In the genomic region with DNA sequence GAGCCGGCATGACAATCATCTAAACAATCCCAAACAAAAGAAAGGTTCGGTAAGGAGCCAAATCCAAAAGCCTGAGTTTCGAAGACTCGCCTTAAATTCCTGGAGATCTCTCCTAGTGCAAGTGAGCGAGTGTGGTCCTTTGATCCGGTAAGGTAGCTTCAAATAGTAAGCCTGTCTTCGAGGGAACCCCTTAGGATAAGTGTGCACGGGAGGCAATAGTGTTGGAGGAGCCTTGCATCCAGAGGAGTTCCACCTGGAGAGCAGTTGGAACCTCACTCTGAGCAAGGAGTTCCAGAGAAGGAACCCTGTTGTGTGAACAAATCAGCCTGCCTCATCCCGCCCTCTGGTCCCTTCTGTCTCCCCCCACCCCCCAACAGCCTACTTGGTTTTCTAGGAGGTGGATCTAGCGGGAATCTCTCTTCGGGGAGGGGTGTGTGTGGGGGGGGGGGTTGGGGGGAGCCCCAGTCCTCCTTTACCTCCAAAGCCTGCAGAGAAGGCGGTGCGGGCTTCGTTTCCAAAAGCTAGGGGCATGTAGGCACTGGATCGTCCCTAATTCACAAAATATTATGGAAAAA, we compare ENCODE assay signal across 9 mouse cellular contexts. TPM values are rescaled to one million over a fixed set of nuclear protein-coding genes. Genes with fewer than 3 reads are reported as not detected.
DNase-seq lines count a peak whose midpoint lies in the region; ATAC-seq and TF ChIP-seq lines count a peak whose summit lies in the region.
"Had no signal": no experiment of that assay in that cellular context is flagged by ENCODE, and none has a peak within 500 bp of the region (broad histone marks: within the 10 kb centered on the region; RNA-seq: fewer than 3 reads in every experiment).

No protein-coding gene starts in this region.

- H3K27ac ChIP-seq in liver, embryonic 16.5 days (ENCODE audit: low read length) = no peak overlapping the region
- no peak overlapping the region for H3K27ac ChIP-seq in liver, embryonic 11.5 days (ENCODE audit: low read depth, low read length)
- H3K27ac ChIP-seq in hindbrain, embryonic 16.5 days (ENCODE audit: low read depth, low read length) = peak overlapping the region; percentile 80
- H3K27ac ChIP-seq in neural tube, embryonic 14.5 days (ENCODE audit: low read depth, low read length) = peak overlapping the region; percentile 70; the same call in 1 of the 2 replicates
- H3K27ac ChIP-seq in thymus, adult 2 months (ENCODE audit: control insufficient read depth, insufficient read depth, low read length) = no peak overlapping the region

- H3K4me1 ChIP-seq in liver, embryonic 16.5 days (ENCODE audit: control insufficient read depth, low read depth, low read length) = peaks cover 3% of the 10 kb centered on the region
- peaks cover 4% of the 10 kb centered on the region; the same call in 1 of the 2 replicates for H3K4me1 ChIP-seq in liver, embryonic 11.5 days (replicated peaks; ENCODE audit: control insufficient read depth, insufficient read depth, low read length)
- peaks cover 12% of the 10 kb centered on the region for H3K4me1 ChIP-seq in hindbrain, embryonic 16.5 days (ENCODE audit: control insufficient read depth, insufficient read depth, low read depth, low read length)
- H3K4me1 ChIP-seq in neural tube, embryonic 14.5 days (ENCODE audit: control insufficient read depth, insufficient read depth, low read length) = peaks cover 14% of the 10 kb centered on the region
- H3K4me1 ChIP-seq in thymus, adult 2 months (replicated peaks; ENCODE audit: control insufficient read depth, insufficient read depth, low read length) = 0 out of 2 replicates have a peak, but pooled peaks cover 12% of the 10 kb centered on the region

- TF ChIP-seq CTCF in thymus, adult 2 months (IDR thresholded peaks at IDR 0.05; ENCODE audit: borderline replicate concordance, control insufficient read depth, extremely low read depth, insufficient read depth, low read length, poor library complexity) = no peak

- no peak overlapping the region for H3K9ac ChIP-seq in liver, embryonic 16.5 days (ENCODE audit: low read depth, low read length)
- H3K9ac ChIP-seq in liver, embryonic 11.5 days (ENCODE audit: low read depth, low read length) = no peak overlapping the region
- no peak overlapping the region for H3K9ac ChIP-seq in hindbrain, embryonic 16.5 days (ENCODE audit: low read depth, low read length)
- H3K9ac ChIP-seq in neural tube, embryonic 14.5 days (replicated peaks; ENCODE audit: low read depth, low read length) = no peak overlapping the region

- TF ChIP-seq POLR2A in thymus, adult 2 months (IDR thresholded peaks at IDR 0.05; ENCODE audit: control insufficient read depth, extremely low read depth, insufficient read depth, low read length, poor library complexity) = no peak

- H3K27me3 ChIP-seq in liver, embryonic 16.5 days (ENCODE audit: control insufficient read depth, insufficient read depth, low read depth, low read length) = peaks cover 67% of the 10 kb centered on the region
- H3K27me3 ChIP-seq in liver, embryonic 11.5 days (replicated peaks; ENCODE audit: control insufficient read depth, insufficient read depth, low read length) = peaks cover 73% of the 10 kb centered on the region
- peaks cover 17% of the 10 kb centered on the region for H3K27me3 ChIP-seq in hindbrain, embryonic 16.5 days (replicated peaks; ENCODE audit: control insufficient read depth, insufficient read depth, low read length)
- peaks cover 3% of the 10 kb centered on the region for H3K27me3 ChIP-seq in neural tube, embryonic 14.5 days (ENCODE audit: control insufficient read depth, insufficient read depth, low read length)
- peaks cover 45% of the 10 kb centered on the region for H3K27me3 ChIP-seq in thymus, adult 2 months (ENCODE audit: control insufficient read depth, insufficient read depth, low read length)

- 3% methylated on average over 15 of the region's 15 CpGs for WGBS in liver, embryonic 16.5 days (ENCODE audit: insufficient replicate concordance)
- WGBS in liver, embryonic 11.5 days = 2% methylated on average over 15 of the region's 15 CpGs
- WGBS in hindbrain, embryonic 16.5 days = 4% methylated on average over 15 of the region's 15 CpGs
- WGBS in neural tube, embryonic 14.5 days = under 1% methylated on average over 15 of the region's 15 CpGs
- WGBS in thymus, adult 2 months = 11% methylated on average over 15 of the region's 15 CpGs

- H3K36me3 ChIP-seq in liver, embryonic 16.5 days (ENCODE audit: control insufficient read depth, insufficient read depth) = no peaks in the 10 kb centered on the region
- no peaks in the 10 kb centered on the region for H3K36me3 ChIP-seq in liver, embryonic 11.5 days (ENCODE audit: control insufficient read depth, insufficient read depth, low read length)
- no peaks in the 10 kb centered on the region for H3K36me3 ChIP-seq in hindbrain, embryonic 16.5 days (ENCODE audit: control insufficient read depth, insufficient read depth, low read length)
- H3K36me3 ChIP-seq in neural tube, embryonic 14.5 days (ENCODE audit: control insufficient read depth, insufficient read depth, low read length) = no peaks in the 10 kb centered on the region
- H3K36me3 ChIP-seq in thymus, adult 2 months (ENCODE audit: control insufficient read depth, insufficient read depth, low read length) = no peaks in the 10 kb centered on the region

- no peak for DNase-seq in liver, embryonic 11.5 days (ENCODE audit: low spot score)
- DNase-seq in embryo, embryonic 11 days = peak; percentile 19
- no peak for DNase-seq in kidney, adult 9 months
- no peak for DNase-seq in adrenal gland, adult 2 months
- DNase-seq in thymus, adult 2 months = no peak

- no peak for ATAC-seq in liver, embryonic 16.5 days (ENCODE audit: low read depth)
- no peak for ATAC-seq in liver, embryonic 11.5 days (replicated peaks; ENCODE audit: low FRiP score)
- peak; percentile 25; the same call in 1 of the 2 replicates for ATAC-seq in hindbrain, embryonic 16.5 days
- 0 out of 2 replicates have a peak, but pooled peaks have one; percentile 4 for ATAC-seq in neural tube, embryonic 14.5 days (ENCODE audit: low read depth)

- H3K9me3 ChIP-seq in liver, embryonic 16.5 days (replicated peaks; ENCODE audit: control insufficient read depth, low read length) = no peaks in the 10 kb centered on the region
- no peaks in the 10 kb centered on the region for H3K9me3 ChIP-seq in liver, embryonic 11.5 days (ENCODE audit: control insufficient read depth, low read length)
- no peaks in the 10 kb centered on the region for H3K9me3 ChIP-seq in hindbrain, embryonic 16.5 days (ENCODE audit: control insufficient read depth, low read length)
- no peaks in the 10 kb centered on the region for H3K9me3 ChIP-seq in neural tube, embryonic 14.5 days (ENCODE audit: control insufficient read depth, low read length)

- 0 out of 2 replicates have a peak overlapping the region, but pooled peaks have one; percentile 41 for H3K4me2 ChIP-seq in liver, embryonic 16.5 days (ENCODE audit: low read depth, low read length)
- no peak overlapping the region for H3K4me2 ChIP-seq in liver, embryonic 11.5 days
- peak overlapping the region; percentile 50 for H3K4me2 ChIP-seq in hindbrain, embryonic 16.5 days (ENCODE audit: low read length)
- peak overlapping the region; percentile 40; the same call in 1 of the 2 replicates for H3K4me2 ChIP-seq in neural tube, embryonic 14.5 days (ENCODE audit: low read depth, low read length)

- H3K4me3 ChIP-seq in liver, embryonic 16.5 days (ENCODE audit: low read depth, low read length) = no peak overlapping the region
- no peak overlapping the region for H3K4me3 ChIP-seq in liver, embryonic 11.5 days (ENCODE audit: low read depth, low read length)
- no peak overlapping the region for H3K4me3 ChIP-seq in hindbrain, embryonic 16.5 days (ENCODE audit: low read length)
- no peak overlapping the region for H3K4me3 ChIP-seq in neural tube, embryonic 14.5 days (ENCODE audit: low read depth, low read length)
- H3K4me3 ChIP-seq in thymus, adult 2 months (ENCODE audit: control insufficient read depth, insufficient read depth, low read length) = no peak overlapping the region

RNA-seq across cellular contexts. Expression of a gene that starts 11.1 kb away (rescaled TPM):
- polyA plus RNA-seq in liver, embryonic 16.5 days (2015; fragmentation: Nextera tagmentation; extraction: Ambion mirVana) = 51.8 and 59.6 TPM in 2 replicates
- 6.4 and 6.9 TPM in 2 replicates for polyA plus RNA-seq in liver, embryonic 11.5 days (2014; fragmentation: Nextera tagmentation; extraction: Ambion mirVana)
- 76.5 and 87.1 TPM in 2 replicates for polyA plus RNA-seq in hindbrain, embryonic 16.5 days (2015; fragmentation: Nextera tagmentation; extraction: Ambion mirVana)
- 60.9 and 69.7 TPM in 2 replicates for polyA plus RNA-seq in neural tube, embryonic 14.5 days (2014; fragmentation: Nextera tagmentation; extraction: Ambion mirVana)
- 1 to 10 TPM; 4.1 to 4.7 TPM for total RNA-seq in adrenal gland, adult 2 months (2021)
- polyA plus RNA-seq in adrenal gland, adult 2 months (2012; rRNA removed) = 1.7 TPM in 2 replicates
- 1.1 and 1.9 TPM in 2 replicates for polyA plus RNA-seq in thymus, adult 2 months (2012; rRNA removed)
- total RNA-seq: common myeloid progenitor, adult 5-6 weeks had no signal

Comparison
In these comparisons a context has a peak if more than half of its experiments do, and no peak if none do; other contexts are left out.
1. ATAC-seq: peak in hindbrain, embryonic 16.5 days (single experiment) and neural tube, embryonic 14.5 days (single experiment); none in liver, embryonic 16.5 days (single experiment) and liver, embryonic 11.5 days (single experiment).
2. H3K27ac ChIP-seq: peak in hindbrain, embryonic 16.5 days (single experiment) and neural tube, embryonic 14.5 days (single experiment); none in liver, embryonic 16.5 days (single experiment), liver, embryonic 11.5 days (single experiment) and thymus, adult 2 months (single experiment).